Mouse (Mus musculus): ENCODE measurements around the gene Psors1c2.
"Not testable (repeated sequence)": the region's sequence is repeated elsewhere in the genome, so short reads cannot be mapped to it uniquely, and the experiment has no call there.

Psors1c2 gene

DNA sequence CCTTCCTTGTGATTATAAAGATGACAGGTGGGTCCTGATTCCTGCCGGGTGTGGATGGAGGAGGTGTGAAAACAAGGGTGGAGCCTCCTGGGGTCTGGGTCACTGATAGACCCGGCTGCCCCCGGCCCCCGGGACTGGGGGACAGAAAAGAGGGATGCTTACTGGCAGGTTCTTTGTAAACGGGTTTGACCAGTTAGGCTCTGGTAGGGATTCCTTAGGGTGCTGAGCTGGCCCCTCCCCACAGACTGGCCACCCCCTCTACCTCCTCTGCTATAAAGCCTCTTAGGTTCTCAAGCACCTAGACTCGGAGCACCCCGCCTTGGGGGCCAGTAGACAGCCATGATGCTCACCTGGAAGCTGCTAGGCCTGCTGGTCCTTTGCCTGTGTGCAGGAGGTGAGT, at the start of gene Psors1c2:
Gene Psors1c2 (plus strand): TSS at position 301 of the 400 bp plus-strand sequence.
- DNase-seq (ENCODE audit: low read depth), result no peak

DNA sequence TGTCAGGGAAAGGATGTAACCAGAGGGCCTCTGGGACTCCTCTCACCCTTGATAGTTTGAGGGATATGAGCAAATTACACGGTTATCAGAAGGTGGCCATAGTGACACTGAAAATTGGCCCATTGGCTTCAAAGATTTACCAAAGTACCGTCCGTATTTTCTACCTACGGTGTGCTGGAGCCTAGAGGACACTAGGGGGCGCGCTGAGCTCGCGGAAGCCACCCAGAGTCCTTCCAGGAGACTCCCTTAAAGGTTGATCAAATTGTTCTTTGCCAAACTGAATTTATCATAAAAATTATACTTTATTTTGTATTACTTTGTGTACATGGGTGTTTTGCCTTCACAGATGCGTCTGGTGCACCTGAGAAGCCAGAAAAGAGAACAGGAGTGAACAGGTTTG, 48.9 kb upstream of the Psors1c2 start:
- DNase-seq (ENCODE audit: low read depth), result peak; percentile 86

DNA sequence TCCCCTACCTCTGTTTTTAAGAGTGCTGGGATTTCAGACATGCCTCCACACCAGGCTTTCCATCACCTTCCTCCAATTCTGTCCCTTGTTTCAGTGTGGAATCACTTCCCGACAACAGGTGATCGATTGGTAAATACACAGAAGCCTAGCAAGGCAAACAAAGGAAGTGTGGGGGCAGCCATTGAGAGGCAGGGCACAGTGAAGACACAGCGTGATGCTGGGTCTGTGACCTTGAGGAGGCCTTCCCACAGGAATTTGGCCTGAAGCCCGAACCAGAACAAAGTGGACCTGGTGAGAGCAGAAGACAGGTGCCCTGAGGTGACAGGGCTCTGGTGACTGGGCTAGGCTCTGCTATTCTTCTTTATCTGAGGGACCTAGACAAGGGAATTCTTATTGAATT, 47.3 kb upstream of the Psors1c2 start:
- no peak for DNase-seq (ENCODE audit: low read depth)

DNA sequence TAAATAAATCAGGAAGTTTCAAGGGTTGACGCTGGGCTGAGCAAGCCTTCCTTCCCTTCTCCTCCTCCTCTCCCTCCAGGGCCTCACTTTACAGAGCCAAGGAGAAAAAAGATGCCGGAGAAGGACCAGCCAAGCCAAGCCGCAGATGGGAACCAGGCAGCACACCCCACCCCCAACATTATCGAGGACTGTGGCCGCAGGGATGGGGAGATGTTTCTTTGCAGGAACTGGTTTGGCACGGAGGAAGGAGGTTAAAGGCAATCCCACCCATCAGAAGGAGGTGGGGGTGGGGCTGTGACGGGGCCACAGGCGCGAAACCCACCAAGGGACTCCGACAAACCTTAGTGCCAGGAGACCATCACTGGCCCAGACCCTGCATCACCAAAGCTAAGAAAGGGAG, 46.3 kb upstream of the Psors1c2 start:
- no peak for DNase-seq (ENCODE audit: low read depth)

DNA sequence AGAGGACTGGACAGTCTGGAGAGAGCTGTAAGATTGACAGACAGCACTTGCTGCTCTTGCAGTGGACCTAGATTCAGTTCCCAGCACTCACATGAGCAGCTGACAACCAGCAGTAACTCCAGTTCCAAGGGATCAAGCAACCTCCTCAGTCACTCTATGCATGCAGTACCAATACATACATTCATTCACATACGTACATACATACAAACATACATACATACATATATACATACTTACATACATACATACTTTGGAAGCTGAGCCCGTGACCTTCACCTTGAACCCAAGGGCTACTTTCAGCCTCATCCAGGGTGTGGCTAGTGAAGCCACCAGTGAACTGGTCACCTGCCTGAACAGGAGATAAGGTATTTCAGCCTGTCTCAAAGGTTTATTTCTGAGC, 45.0 kb upstream of the Psors1c2 start:
- DNase-seq (ENCODE audit: low read depth), result no peak

DNA sequence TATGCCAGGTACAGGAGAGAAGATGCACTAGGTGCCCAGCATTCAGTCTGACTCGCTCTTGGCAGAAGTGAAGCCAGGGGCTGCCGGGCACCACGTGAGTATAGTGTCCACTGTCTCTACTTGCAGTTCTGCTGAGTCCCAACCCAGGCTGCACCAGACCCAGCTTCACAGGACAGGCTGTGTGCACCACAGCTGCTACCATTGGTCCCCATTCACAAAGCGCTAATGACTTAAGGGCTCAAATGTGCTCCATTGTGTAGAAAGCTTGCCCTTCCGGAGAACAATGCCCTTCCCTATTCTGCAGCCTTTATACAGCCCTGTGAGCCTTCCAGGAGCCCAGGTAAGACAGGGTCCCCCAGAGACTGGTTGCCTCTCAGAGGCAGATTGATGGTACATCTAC, 42.7 kb upstream of the Psors1c2 start:
- no peak for DNase-seq (ENCODE audit: low read depth)

DNA sequence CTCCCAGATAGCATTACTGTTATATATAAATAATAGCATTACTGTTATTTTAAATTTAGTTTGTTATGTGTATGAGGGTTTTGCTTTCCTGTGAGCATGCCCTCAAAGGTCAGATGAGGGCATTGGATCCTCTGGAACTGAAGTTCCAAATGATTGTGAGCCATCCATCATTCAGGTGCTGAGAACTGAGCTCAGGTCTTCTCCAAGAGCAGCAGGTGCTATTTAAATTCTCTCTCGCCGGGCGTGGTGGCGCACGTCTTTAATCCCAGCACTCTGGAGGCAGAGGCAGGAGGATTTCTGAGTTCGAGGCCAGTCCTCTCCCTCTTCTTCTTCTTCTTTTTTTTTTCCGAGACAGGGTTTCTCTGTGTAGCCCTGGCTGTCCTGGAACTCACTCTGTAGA, 35.9 kb upstream of the Psors1c2 start:
- no peak for DNase-seq (ENCODE audit: low read depth)

DNA sequence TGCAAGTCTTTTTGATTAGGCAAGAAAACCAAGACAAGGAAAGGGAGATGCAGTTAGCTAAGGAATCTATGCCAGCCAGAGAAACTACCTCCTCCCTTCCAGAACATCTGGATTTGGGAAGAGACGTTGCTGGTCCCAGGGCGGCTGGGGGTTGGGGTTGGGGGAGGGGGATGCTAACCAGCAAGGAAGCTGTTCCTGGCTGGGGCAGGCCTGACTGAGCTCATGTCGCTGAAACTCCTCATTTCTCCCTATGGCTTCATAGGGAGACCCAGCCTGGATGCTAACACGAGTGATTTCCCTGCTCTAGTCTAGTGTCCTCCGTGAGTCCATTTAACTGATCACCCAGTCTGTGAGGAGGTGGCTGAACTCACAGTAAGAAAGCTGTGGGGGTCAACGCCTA, 30.8 kb upstream of the Psors1c2 start:
- DNase-seq (ENCODE audit: low read depth), result peak; percentile 33

DNA sequence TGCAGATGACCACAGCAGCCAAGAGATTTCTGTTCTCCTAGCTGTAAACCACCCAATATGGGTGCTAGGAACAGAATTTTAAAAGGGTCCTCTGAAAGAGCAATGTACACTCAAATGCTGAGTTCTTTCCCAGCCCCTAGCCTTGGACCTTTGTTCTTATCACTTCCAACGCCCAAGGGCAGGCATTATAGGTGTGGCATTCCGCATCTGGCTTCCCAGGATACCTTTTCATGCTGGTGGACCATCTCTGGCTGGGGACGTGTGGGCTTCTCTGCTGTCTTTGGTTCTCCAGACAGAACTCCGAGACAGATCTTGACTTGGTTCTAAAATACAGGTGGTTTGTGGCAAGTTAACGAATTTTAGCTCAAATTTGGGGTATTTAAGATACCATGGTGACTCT, 30.2 kb upstream of the Psors1c2 start:
- DNase-seq (ENCODE audit: low read depth), result no peak

DNA sequence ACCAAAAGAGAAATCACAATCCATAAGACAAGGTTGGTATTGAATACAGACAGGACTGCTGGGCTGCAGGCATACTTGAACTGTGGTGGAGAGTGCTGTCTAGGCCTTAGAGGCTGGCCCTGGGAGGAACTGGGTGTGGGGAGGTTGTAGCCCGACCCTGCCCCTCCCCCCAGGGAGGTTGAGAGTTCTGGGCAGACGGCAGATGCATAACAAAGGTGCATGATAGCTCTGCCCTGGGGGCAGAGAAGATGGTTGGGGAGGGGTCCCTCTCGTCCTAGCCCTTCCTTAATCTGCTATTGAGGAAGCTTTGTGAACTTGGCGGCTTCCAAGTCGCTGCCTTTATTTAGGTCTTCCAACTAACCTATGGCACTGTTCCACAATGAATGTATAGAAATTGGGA, 29.2 kb upstream of the Psors1c2 start:
- no peak for DNase-seq (ENCODE audit: low read depth)

DNA sequence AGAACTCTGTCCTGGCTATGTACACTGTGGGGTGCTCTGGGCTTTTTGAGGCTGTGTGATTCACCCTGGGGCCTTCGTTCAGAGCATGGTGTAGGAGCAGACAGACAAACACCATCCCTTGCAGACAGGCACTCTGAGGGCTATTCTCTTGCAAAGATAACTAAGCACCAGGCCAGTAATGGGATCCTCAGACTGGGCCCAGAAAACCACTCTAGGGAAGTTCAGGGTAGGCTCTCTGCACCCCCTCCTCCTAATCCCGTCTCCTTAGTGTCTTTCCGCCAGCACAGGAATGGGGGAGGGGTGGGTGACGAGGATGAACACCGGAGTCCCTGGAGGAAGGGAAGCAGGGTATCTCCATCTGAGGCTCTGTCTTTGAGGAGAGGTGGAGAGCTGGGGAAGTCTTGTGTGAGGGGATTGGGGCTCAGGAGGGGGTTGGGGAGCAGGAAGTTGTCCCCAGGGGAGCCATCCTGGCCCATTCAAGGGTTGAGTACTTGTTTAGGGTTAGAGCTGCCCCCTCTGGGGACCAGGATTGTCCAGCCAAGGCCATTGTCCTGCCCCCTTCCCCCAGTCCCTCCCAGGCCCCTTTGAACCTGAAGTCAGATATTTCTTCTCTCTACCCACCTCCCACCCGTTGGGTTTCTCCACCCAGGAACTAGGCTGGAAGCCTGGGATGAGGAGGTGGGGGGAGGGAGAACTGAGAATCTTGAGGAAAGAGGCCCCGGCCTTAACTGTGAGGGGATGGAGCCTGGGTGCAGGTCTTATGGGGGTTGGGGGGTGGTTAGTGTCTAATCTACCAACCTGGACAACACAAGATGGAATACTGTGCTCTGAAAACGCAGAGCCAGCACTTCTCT, 28.1 kb upstream of the Psors1c2 start:
- no peak for DNase-seq (ENCODE audit: low read depth)

DNA sequence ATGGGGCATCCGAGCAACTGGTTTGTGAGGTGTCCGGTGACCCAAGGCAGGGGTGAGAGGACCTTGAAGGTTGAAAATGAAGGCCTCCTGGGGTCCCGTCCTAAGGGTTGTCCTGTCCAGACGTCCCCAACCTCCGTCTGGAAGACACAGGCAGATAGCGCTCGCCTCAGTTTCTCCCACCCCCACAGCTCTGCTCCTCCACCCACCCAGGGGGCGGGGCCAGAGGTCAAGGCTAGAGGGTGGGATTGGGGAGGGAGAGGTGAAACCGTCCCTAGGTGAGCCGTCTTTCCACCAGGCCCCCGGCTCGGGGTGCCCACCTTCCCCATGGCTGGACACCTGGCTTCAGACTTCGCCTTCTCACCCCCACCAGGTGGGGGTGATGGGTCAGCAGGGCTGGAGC, 27.2 kb upstream of the Psors1c2 start, which contains the start of gene Pou5f1:
Gene Pou5f1 (plus strand): TSS at position 243 of the 400 bp plus-strand sequence.
- DNase-seq (ENCODE audit: low read depth), result no peak

DNA sequence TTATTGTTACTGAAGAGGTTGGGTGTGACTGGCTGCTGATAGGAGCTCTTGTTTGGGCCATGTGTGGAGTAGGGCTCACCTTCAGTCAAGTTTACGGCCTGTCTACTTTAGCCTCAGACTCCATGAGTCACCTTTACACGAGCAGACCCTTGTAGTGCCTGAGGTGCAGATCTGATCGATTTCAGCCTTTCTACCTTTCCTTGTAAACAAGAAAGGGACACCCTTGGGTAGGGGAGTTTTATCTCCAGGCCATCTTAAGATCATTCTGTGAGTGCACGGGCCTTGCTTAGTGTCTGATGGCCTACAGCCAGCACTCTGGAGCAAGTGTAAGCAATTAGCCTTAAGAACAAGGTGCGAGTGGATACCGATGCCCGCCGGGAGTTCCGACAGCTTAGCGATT, 26.1 kb upstream of the Psors1c2 start:
- no peak for DNase-seq (ENCODE audit: low read depth)

DNA sequence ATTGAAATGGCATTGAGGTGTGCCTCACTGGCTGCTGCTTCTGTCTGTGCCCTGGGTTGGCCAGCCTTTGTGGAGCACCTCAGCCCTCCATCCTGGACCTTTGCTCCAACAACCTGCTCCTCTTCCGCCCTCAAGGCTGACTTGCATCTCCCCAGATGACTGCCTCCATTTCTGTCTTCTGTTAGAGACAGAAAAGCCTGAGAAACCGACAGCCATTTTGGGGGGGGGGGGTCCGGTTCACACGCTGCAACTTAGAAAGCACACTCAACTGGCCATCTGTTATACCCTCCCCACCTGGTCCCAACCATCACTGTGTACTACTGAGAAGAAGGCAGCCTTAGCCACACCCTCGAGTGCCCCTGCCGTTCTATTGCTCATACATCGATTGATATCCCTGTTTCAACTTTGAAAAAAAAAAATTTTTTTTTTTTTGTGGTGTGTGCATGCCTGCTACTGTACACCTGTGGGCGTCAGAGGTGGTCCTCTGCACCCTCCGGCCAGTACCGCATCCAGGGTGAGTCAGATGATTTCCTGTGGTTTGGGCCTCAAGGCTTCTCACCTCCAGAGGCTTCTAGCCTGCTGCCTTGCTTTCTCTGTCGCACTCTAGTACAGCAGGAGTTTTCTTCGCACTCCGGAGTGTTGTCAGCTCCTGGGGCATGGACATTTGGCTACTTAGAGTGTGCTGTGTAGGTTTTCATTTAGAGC, 25.3 kb upstream of the Psors1c2 start:
- DNase-seq (ENCODE audit: low read depth), result no peak

DNA sequence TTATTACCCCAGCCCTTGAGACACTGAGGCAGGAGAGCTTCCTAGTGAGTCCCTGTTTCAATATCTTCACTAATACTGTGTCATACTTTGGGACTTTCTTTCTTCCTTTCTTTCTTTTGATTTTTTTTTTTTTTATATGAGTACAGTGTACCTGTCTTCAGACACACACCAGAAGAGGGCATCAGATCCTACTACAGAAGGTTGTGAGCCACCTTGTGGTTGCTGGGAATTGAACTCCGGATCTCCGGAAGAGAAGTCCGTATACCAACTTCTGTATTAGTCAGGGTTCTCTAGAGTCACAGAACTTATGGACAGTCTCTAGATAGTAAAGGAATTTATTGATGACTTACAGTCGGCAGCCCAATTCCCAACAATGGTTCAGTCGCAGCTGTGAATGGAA, 24.7 kb upstream of the Psors1c2 start:
- not testable (repeated sequence) for DNase-seq (ENCODE audit: low read depth)

DNA sequence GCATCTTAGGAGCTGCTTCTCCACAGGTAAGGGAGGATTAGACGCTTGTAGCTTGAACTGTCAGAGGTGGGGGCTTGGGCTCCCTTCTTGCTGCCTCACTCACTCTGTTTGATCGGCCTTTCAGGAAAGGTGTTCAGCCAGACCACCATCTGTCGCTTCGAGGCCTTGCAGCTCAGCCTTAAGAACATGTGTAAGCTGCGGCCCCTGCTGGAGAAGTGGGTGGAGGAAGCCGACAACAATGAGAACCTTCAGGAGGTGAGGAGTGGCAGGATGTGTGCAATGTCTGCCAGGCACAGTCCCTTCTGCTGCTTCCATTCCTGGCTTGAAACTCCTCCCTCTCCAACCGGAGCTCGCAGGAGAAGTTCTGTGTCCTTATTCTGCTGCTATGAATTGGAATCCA, 23.7 kb upstream of the Psors1c2 start:
- DNase-seq (ENCODE audit: low read depth), result peak; percentile 61

DNA sequence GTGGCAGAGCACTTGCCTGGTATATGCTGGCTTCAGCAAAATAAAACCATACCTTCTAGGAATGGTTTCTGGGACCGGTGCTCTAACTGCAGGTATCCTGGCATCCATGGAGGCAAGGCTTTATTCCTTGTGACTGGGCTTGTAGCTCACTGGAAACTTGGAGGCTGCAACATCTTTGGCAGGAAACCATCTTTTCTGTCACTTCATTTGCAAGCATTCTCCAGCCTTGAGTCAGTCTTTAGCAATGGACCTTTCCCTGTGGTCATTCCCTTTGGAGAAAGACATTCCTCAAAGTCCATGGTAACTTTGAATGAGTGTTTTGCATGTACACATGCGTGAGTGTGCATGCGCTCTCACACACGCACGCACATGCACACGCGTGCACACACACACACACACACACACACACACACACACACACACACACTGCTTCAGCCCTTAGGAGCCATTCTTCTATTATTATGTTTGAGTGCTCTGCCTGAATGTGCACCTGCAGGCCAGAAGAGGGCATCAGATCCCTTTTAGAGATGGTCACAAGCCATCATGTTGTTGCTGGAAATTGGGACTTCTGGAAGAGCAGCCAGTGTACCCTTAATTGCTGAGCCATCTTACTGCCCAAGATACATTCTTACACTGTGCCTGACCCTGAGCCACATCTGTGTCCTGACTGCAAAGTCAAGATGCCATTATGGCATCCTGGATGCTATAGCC, 19.9 kb upstream of the Psors1c2 start:
- peak; percentile 67 for DNase-seq (ENCODE audit: low read depth)

DNA sequence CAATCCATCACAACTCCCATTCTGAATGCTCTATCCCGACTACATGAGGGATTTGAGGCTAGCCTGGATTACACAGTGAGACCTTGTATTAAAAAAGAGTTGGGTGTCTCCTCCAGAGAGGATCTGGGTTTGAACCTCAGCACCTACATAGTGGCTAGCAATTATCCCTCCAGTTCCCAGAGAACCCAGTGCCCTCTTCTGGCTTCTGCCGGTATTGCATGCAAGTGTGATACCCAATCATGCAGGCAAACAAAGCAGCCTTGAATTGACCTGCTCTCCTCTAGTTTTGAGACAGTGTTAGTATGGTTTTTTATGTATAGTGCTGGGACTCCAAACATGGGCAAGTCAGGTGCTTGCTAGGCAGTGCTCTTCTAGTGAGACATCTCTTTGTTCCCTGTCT, 19.1 kb upstream of the Psors1c2 start:
- DNase-seq (ENCODE audit: low read depth), result peak; percentile 85

DNA sequence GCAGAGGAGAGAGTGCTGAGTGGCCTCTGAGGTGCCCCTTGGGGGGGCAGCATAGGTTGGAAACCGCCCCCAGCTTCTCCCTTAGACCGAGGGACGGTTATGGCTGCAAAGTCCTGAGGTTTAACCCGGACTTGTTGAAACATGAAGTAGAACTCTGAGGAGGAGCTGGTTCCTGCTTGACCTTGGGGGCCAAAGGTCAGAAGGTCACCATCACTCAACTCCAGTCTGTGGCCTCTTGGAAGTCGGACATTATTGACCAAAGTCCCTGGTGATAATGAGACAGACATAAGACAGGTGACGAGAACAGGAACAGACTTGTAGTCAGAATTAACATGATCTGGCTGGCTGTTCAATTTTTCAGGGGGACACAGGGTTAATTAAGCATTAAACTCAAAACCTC, 18.2 kb upstream of the Psors1c2 start:
- no peak for DNase-seq (ENCODE audit: low read depth)

DNA sequence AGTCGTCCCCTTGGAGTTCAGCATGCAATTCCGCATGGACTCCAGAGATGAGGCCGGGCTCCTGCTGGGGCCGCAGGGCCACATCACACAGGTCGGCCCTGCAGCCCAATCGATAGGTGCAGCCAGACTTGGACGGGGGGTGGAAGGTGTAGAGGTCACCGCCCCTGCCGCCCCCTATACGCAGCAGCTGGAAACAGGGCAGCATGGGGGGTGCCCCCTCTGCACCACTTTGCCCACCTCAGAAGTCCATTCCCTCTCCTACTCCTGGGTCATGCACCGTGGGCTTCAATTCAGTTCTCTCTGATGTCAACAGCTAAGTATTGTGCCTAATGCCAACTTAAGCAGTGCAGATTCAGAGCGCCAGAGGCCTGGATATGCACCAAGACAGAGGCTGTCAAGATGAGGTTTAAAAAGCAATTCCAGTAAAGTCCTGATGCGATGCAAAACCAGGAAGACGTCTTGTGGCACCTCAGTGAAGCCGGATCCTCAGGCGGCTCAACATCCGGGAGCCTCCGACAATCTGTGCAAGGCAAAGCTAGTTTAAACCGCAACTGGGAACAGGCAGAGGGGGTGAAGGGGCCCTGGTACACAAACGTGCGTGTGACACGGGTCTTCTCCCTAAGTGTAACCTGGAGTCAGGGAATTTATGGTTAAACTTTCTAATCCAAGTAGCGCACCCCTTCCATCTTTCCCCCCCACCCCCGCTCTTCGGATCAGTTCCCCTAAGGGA, 16.9 kb upstream of the Psors1c2 start:
- peak; percentile 61 for DNase-seq (ENCODE audit: low read depth)

DNA sequence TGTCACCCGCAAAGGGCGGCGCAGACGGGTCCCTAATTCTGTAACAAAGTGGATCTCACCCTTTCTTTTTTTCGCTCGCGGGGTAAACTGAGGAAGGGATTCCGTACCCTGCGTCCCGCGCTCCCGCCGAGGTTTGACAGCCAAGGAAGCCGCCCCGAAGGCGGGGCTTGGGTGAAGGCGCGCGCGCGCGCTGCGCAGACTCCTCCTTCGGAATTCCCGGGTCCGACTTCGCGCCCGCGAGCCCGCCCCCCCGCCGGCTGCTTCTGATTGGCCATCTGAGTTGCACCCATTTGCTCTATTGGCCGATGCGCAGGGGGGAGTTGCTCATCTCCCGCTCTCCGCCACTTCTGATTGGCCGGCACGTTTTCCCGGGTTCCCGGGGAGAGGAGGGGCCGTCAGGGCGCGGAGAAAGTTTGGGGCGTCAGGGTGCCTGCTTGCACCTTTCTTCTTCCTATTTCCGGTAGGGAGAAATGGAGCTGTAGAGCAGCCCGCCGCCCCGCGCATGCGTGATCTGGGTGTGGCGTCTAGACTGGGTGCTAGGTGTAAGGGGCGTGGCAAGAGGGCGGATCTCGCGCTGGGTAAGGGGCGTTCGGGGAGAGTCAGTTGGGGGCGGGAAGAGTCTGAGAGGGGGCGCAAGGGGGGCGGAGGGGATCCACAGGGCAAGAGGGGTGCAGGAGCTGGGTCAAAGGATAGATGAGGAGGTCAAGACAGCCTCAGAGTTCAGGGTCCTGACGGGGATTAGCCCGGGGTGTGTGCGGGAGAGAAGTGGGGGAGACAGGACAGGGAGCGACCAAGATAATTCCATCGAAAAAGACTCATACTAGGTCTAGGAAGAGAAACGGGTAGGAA, 16.1 kb upstream of the Psors1c2 start, which contains the start of the genes Tcf19 and Cchcr1:
Gene Tcf19 (minus strand): TSS at position 173 of the 849 bp plus-strand sequence.
Gene Cchcr1 (plus strand): TSS at position 449 of the 849 bp plus-strand sequence.
- DNase-seq (ENCODE audit: low read depth), result peak; percentile 99

Data from NIH3T3 (cell line).